Mouse (Mus musculus): ENCODE results near the gene Olfr90.

- TF ChIP-seq EP300 (IDR thresholded peaks at IDR 0.05) (no peak), CTCF (IDR thresholded peaks at IDR 0.05) (no peak)
Observed at GRCm38 (mm10) chr17:37072730-37073276, 15.5 kb downstream of the Olfr90 start.

All from lung, postnatal 0 days (tissue).